Mouse (Mus musculus): Measurements from ENCODE around the gene Phf3. TPM values are rescaled to one million over a fixed set of nuclear protein-coding genes. Genes with fewer than 3 reads are reported as not detected.

Gene Phf3
- total and polyA plus RNA-seq, 2 experiments = 11.7 to 41.4 TPM

- WGBS = 67% methylated on average over 6 of the region's 6 CpGs
- DNase-seq (ENCODE audit: extremely low read depth, low read depth, low spot score) = no peak
- H3K79me2 ChIP-seq (ENCODE audit: control insufficient read depth, insufficient read depth, low read length) = no peaks in the 10 kb centered on the region
- H3K27ac ChIP-seq (replicated peaks; ENCODE audit: insufficient read depth, low read depth, low read length) = no peak overlapping the region
- no peak overlapping the region for H3K4me3 ChIP-seq (ENCODE audit: insufficient read depth, low read depth, low read length)
- H3K36me3 ChIP-seq (ENCODE audit: control insufficient read depth, insufficient read depth, low read length) = peaks cover 9% of the 10 kb centered on the region
- no peak for TF ChIP-seq POLR2A (IDR thresholded peaks at IDR 0.05; ENCODE audit: extremely low read depth, insufficient read depth, low read length)
- no peak for TF ChIP-seq CTCF (IDR thresholded peaks at IDR 0.05; ENCODE audit: low read depth, low read length)
- H3K27me3 ChIP-seq (ENCODE audit: control insufficient read depth, insufficient read depth, low read length) = no peaks in the 10 kb centered on the region
- no peak overlapping the region for H3K9ac ChIP-seq (ENCODE audit: low read depth, low read length)
- H3K4me1 ChIP-seq (ENCODE audit: control insufficient read depth, insufficient read depth, low read length) = peaks cover 5% of the 10 kb centered on the region; the same call in 1 of the 2 replicates
These were observed 74.4 kb downstream of the Phf3 start for GRCm38 (mm10) chr1:30799277-30799834.

GRCm38 (mm10) chr1:30794606-30795005 lies 79.1 kb downstream of the Phf3 start:
- TF ChIP-seq POLR2A (IDR thresholded peaks at IDR 0.05; ENCODE audit: extremely low read depth, insufficient read depth, low read length) (no peak), CTCF (IDR thresholded peaks at IDR 0.05; ENCODE audit: low read depth, low read length) (no peak)
- 82% methylated on average over 5 of the region's 5 CpGs for WGBS

GRCm38 (mm10) chr1:30793357-30793883 lies 80.3 kb downstream of the Phf3 start:
- TF ChIP-seq CTCF (IDR thresholded peaks at IDR 0.05; ENCODE audit: low read depth, low read length) (no peak), POLR2A (IDR thresholded peaks at IDR 0.05; ENCODE audit: extremely low read depth, insufficient read depth, low read length) (no peak)
- WGBS = 82% methylated on average over 7 of the region's 7 CpGs
- DNase-seq (ENCODE audit: extremely low read depth, low read depth, low spot score) = no peak
- H3K27me3 ChIP-seq (ENCODE audit: control insufficient read depth, insufficient read depth, low read length) = no peaks in the 10 kb centered on the region
- no peak overlapping the region for H3K9ac ChIP-seq (ENCODE audit: low read depth, low read length)
- H3K79me2 ChIP-seq (ENCODE audit: control insufficient read depth, insufficient read depth, low read length) = no peaks in the 10 kb centered on the region
- no peak overlapping the region for H3K4me3 ChIP-seq (ENCODE audit: insufficient read depth, low read depth, low read length)
- H3K4me1 ChIP-seq (ENCODE audit: control insufficient read depth, insufficient read depth, low read length) = no peaks in the 10 kb centered on the region
- H3K36me3 ChIP-seq (ENCODE audit: control insufficient read depth, insufficient read depth, low read length) = no peaks in the 10 kb centered on the region
- no peak overlapping the region for H3K27ac ChIP-seq (replicated peaks; ENCODE audit: insufficient read depth, low read depth, low read length)

More at GRCm38 (mm10) chr1:30794606-30795005, 79.1 kb downstream of the Phf3 start:
- H3K36me3 ChIP-seq (ENCODE audit: control insufficient read depth, insufficient read depth, low read length) = no peaks in the 10 kb centered on the region
- DNase-seq (ENCODE audit: extremely low read depth, low read depth, low spot score) = no peak
- no peak overlapping the region for H3K27ac ChIP-seq (replicated peaks; ENCODE audit: insufficient read depth, low read depth, low read length)
- no peaks in the 10 kb centered on the region for H3K79me2 ChIP-seq (ENCODE audit: control insufficient read depth, insufficient read depth, low read length)
- H3K9ac ChIP-seq (ENCODE audit: low read depth, low read length) = no peak overlapping the region
- no peaks in the 10 kb centered on the region for H3K27me3 ChIP-seq (ENCODE audit: control insufficient read depth, insufficient read depth, low read length)
- H3K4me3 ChIP-seq (ENCODE audit: insufficient read depth, low read depth, low read length) = no peak overlapping the region
- H3K4me1 ChIP-seq (ENCODE audit: control insufficient read depth, insufficient read depth, low read length) = no peaks in the 10 kb centered on the region

- no peaks in the 10 kb centered on the region for H3K4me1 ChIP-seq (ENCODE audit: control insufficient read depth, insufficient read depth, low read length)
- no peak overlapping the region for H3K27ac ChIP-seq (replicated peaks; ENCODE audit: insufficient read depth, low read depth, low read length)
- no peak for DNase-seq (ENCODE audit: extremely low read depth, low read depth, low spot score)
- TF ChIP-seq POLR2A (IDR thresholded peaks at IDR 0.05; ENCODE audit: extremely low read depth, insufficient read depth, low read length) = no peak
- TF ChIP-seq CTCF (IDR thresholded peaks at IDR 0.05; ENCODE audit: low read depth, low read length) = no peak
- 63% methylated on average over 5 of the region's 5 CpGs for WGBS
- no peaks in the 10 kb centered on the region for H3K79me2 ChIP-seq (ENCODE audit: control insufficient read depth, insufficient read depth, low read length)
- no peaks in the 10 kb centered on the region for H3K36me3 ChIP-seq (ENCODE audit: control insufficient read depth, insufficient read depth, low read length)
- H3K4me3 ChIP-seq (ENCODE audit: insufficient read depth, low read depth, low read length) = no peak overlapping the region
- no peaks in the 10 kb centered on the region for H3K27me3 ChIP-seq (ENCODE audit: control insufficient read depth, insufficient read depth, low read length)
- H3K9ac ChIP-seq (ENCODE audit: low read depth, low read length) = no peak overlapping the region
These were observed 80.8 kb downstream of the Phf3 start for GRCm38 (mm10) chr1:30792935-30793334.

- WGBS = 80% methylated on average over 1 of the region's 1 CpGs
- TF ChIP-seq POLR2A (IDR thresholded peaks at IDR 0.05; ENCODE audit: extremely low read depth, insufficient read depth, low read length) = no peak
- no peak for TF ChIP-seq CTCF (IDR thresholded peaks at IDR 0.05; ENCODE audit: low read depth, low read length)
- no peak for DNase-seq (ENCODE audit: extremely low read depth, low read depth, low spot score)
These were observed 83.5 kb downstream of the Phf3 start for GRCm38 (mm10) chr1:30790220-30790619.

GRCm38 (mm10) chr1:30789689-30790088 lies 84.0 kb downstream of the Phf3 start:
- H3K27ac ChIP-seq (replicated peaks; ENCODE audit: insufficient read depth, low read depth, low read length) = no peak overlapping the region
- H3K4me1 ChIP-seq (ENCODE audit: control insufficient read depth, insufficient read depth, low read length) = no peaks in the 10 kb centered on the region
- H3K4me3 ChIP-seq (ENCODE audit: insufficient read depth, low read depth, low read length) = no peak overlapping the region
- no peak for DNase-seq (ENCODE audit: extremely low read depth, low read depth, low spot score)
- H3K9ac ChIP-seq (ENCODE audit: low read depth, low read length) = no peak overlapping the region
- H3K36me3 ChIP-seq (ENCODE audit: control insufficient read depth, insufficient read depth, low read length) = no peaks in the 10 kb centered on the region
- H3K27me3 ChIP-seq (ENCODE audit: control insufficient read depth, insufficient read depth, low read length) = no peaks in the 10 kb centered on the region
- 67% methylated on average over 1 of the region's 1 CpGs for WGBS
- H3K79me2 ChIP-seq (ENCODE audit: control insufficient read depth, insufficient read depth, low read length) = no peaks in the 10 kb centered on the region
- no peak for TF ChIP-seq CTCF (IDR thresholded peaks at IDR 0.05; ENCODE audit: low read depth, low read length)

More at GRCm38 (mm10) chr1:30790220-30790619, 83.5 kb downstream of the Phf3 start:
- H3K9ac ChIP-seq (ENCODE audit: low read depth, low read length) = no peak overlapping the region
- no peaks in the 10 kb centered on the region for H3K27me3 ChIP-seq (ENCODE audit: control insufficient read depth, insufficient read depth, low read length)
- H3K27ac ChIP-seq (replicated peaks; ENCODE audit: insufficient read depth, low read depth, low read length) = no peak overlapping the region
- no peaks in the 10 kb centered on the region for H3K4me1 ChIP-seq (ENCODE audit: control insufficient read depth, insufficient read depth, low read length)
- no peaks in the 10 kb centered on the region for H3K79me2 ChIP-seq (ENCODE audit: control insufficient read depth, insufficient read depth, low read length)
- no peak overlapping the region for H3K4me3 ChIP-seq (ENCODE audit: insufficient read depth, low read depth, low read length)
- H3K36me3 ChIP-seq (ENCODE audit: control insufficient read depth, insufficient read depth, low read length) = no peaks in the 10 kb centered on the region
